In the genomic region with DNA sequence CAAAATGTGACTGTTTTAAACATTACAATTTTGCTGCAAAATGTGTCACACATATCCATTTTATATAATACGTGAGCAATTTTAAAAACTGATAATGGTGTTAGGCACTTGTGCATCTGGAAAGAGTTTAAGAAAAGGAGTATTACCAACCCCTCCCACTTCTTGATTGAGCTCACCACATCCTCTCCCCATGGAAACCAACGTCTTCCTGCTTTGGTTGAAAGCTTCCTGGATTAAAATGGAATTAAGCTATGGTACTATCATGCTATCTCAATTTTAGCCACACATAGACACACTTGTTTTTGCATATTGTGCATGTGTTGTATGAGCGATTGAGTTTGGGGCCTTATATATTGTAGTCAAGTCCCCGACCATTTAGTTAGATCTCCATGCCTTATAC, we compare ENCODE assay signal across 26 mouse cellular contexts. TPM values are rescaled to one million over a fixed set of nuclear protein-coding genes. Genes with fewer than 3 reads are reported as not detected.
"Had no signal": no experiment of that assay in that cellular context is flagged by ENCODE, and none has a peak within 500 bp of the region (broad histone marks: within the 10 kb centered on the region; RNA-seq: fewer than 3 reads in every experiment).

No protein-coding gene starts in this region.

- H3K27ac ChIP-seq: lung, embryonic 15.5 days; macrophage; midbrain, embryonic 10.5 days; midbrain, embryonic 12.5 days; neural tube, embryonic 13.5 days; neural tube, embryonic 15.5 days; stomach, embryonic 15.5 days; stomach, postnatal 0 days had no signal

- H3K4me3 ChIP-seq: lung, embryonic 15.5 days; midbrain, embryonic 10.5 days; midbrain, embryonic 12.5 days; myocyte; neural tube, embryonic 13.5 days; neural tube, embryonic 15.5 days; stomach, embryonic 15.5 days had no signal

- ATAC-seq: liver, postnatal 0 days; lung, postnatal 0 days; midbrain, embryonic 16.5 days had no signal

- H3K27me3 ChIP-seq: lung, embryonic 15.5 days; midbrain, embryonic 12.5 days; neural tube, embryonic 13.5 days; neural tube, embryonic 15.5 days; stomach, embryonic 15.5 days had no signal

- DNase-seq: liver, postnatal 0 days; lung, adult 2 months; lung, postnatal 14 days; lung, postnatal 36 days; midbrain, embryonic 14.5 days; retina, postnatal 1 day; right cerebral cortex, adult 18-20 months; right cerebral cortex, postnatal 14 days; thymus, adult 2 months; thymus, postnatal 25 days; thymus, postnatal 4 days had no signal

RNA-seq across cellular contexts. Expression of gene Spata4, which starts 2.9 kb away (rescaled TPM):
- total RNA-seq: megakaryocyte-erythroid progenitor cell, adult 5-6 weeks had no signal
- polyA plus RNA-seq: liver, postnatal 0 days; lung, adult 2 months; lung, embryonic 15.5 days; lung, postnatal 0 days; macrophage; midbrain, embryonic 10.5 days; midbrain, embryonic 12.5 days; midbrain, embryonic 14.5 days; midbrain, embryonic 16.5 days; myocyte; neural tube, embryonic 11.5 days; neural tube, embryonic 13.5 days; neural tube, embryonic 15.5 days; spleen, adult 2 months; stomach, embryonic 15.5 days; stomach, postnatal 0 days; thymus, adult 2 months; urinary bladder, adult 2 months had no signal
